Mouse (Mus musculus) retina, adult 2 months (tissue): Measurements from ENCODE around the gene Shisa5.

Experiments used
- DNase-seq: peaks from one replicate; pipeline ENCODE4 v3.0.0-alpha.2; 2012; ENCODE audit warnings: low read depth, low spot score

Shisa5 gene

GRCm38 (mm10) chr9:109022866-109023685, 15.3 kb upstream of the Shisa5 start:
- no peak for DNase-seq

GRCm38 (mm10) chr9:109027521-109027920, 10.8 kb upstream of the Shisa5 start:
- DNase-seq = no peak

DNA sequence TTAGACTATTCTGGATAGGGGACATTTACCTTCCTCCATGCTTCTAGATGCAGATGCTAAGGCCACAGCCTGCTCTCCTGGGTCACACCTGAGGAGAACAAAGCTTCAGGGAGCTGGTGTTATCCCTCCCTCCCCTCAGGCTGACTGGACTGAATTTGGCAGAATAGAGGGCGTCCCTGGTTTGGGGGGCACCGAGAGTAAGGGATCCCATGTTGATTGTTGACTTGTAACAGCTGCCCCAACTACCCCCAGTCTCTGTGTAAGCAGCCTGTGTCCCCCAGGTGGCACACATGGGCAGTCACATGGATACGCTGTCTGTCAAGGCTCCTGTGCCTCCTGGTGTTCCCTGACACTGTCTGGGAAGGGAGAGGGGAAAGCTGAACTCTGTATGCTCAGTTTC, 9.9 kb upstream of the Shisa5 start:
- DNase-seq = no peak

DNA sequence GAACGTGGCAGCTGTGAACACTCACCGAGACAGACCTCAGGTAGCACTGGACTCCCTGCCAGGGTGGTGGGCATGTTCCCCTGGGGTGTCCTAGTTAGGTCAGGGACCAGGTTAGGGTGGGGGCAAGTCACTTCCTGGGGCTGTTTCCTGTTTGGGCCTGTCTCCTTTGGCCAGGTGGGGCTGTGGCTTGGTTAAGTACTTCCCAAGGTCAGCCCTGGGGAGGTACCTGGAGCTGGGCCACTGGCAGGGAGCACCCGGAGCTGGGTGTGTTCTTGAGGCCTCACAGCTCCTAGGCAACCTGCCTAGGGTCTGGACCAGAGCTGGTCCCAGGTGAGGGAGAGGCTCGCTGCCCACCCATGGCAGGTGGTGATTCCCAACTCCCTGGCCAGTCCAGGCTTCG, 9.4 kb upstream of the Shisa5 start:
- DNase-seq = no peak

DNA sequence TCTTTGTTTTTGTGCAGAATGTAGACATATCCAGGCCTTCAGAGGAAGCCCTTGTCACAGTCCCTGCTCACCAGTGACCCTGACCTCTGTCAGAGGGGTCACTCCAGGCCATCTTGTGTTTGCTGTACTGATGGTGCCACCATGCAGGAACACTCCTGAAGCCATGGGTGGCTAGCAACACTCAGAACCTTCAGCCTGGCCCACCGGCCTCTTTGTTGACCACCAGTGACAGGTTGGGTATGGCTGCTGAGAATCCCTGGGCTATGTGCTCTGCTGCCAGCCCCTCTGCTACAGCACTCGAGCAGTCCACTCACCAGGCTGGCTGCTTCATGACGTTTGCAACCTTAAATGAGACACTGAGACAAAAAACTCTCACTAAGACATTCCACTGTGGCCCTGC, 8.1 kb upstream of the Shisa5 start:
- no peak for DNase-seq

- no peak for DNase-seq
Measured at GRCm38 (mm10) chr9:109031001-109031400, 7.4 kb upstream of the Shisa5 start.

GRCm38 (mm10) chr9:109031686-109032085, 6.7 kb upstream of the Shisa5 start:
- no peak for DNase-seq

DNA sequence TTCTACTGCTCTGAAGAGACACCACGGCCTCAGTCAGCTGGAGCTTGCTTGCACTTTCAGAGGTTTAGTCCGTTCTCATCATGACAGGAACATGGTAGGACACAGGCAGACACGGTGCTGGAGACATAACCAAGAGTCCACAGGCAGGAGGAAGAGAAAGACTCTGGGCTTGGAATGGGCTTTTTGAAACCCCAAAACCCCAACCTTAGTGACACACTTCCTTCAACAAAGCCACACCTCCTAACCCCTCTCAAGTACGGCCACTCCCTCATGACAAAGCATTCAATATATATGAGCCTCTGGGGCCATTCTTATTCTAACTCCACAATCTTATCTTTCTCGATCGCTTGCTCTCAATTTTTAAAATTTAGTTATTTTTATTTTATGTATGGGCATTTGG, 5.9 kb upstream of the Shisa5 start:
- no peak for DNase-seq

- DNase-seq = no peak
Measured at GRCm38 (mm10) chr9:109038901-109039364, 568 bp downstream of the Shisa5 start.

DNA sequence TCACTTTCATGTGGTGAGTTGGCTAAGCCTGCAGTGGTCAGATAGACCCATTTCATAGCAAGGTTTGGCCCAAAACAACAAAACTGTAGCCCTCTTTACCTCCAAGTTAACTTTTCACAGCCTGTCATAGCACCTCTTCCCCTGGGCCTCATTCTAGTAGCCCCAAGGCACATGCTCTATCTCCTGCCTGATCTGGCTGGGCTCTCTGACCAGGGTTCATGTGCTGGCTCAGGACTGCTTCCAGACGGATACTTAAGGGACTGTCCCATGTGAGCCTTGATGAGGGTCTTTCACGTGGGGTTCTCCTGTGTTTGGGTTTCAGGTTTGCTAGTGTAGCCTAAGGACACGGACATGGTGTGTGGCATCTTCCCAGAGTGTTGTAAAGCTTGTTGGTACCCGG, 1.3 kb downstream of the Shisa5 start:
- no peak for DNase-seq

DNA sequence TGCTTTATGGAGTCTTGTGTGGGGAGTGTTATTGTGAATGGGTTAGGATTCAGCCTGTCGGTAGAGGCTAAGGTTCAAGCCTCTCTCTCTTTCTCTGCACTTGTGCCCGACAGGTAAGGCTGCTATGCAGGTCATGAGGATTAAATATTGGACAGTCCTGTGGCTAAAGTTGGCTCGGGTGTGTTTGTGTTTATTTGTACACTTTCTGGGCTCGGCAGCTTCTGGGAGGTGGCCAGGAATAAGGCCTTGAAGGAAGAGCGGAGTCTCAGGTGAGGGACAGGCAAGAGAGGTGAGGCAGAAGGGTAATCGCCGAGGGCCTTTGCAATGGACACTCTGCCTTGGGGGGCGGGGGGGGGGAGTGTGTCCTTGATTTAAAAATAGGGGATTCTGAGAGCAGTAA, 1.9 kb downstream of the Shisa5 start:
- DNase-seq = no peak

- no peak for DNase-seq
Measured at GRCm38 (mm10) chr9:109040906-109041305, 2.5 kb downstream of the Shisa5 start.

GRCm38 (mm10) chr9:109041351-109041750, 3.0 kb downstream of the Shisa5 start:
- no peak for DNase-seq

GRCm38 (mm10) chr9:109046306-109046705, 7.9 kb downstream of the Shisa5 start:
- no peak for DNase-seq

- no peak for DNase-seq
Measured at GRCm38 (mm10) chr9:109049316-109049715, 11.0 kb downstream of the Shisa5 start.

DNA sequence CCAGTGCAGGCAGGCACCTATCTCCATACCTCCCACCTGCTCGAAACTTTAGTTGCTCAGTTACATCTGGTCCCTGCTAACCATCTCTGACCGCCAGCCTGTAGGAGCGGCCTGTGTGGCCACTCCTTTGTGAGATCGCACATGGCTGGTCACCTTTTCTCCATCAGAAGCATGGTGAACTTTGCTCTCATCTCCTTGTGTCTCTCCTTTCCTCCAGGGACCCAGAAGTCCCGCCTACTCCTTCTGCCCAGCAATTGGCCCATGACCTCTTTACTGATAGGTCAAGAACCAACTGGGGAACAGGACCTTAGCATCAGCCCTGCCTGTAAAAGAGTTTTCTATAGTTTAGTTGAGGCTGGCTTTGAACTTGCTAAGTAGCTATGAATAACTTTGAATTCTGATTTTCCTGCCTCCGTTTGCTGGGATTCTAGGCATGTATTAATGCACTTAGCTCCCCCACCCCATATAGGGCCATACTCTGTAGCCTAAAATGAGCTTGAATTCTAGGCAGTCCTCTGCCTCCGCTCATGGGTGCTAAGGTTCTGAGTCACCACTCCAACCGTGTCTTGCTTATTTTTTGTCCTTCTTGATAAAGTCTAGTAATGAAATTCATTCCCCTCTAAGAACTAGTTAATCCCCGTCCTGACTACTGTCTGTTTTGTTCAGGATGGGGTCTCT, 11.8 kb downstream of the Shisa5 start:
- no peak for DNase-seq

DNA sequence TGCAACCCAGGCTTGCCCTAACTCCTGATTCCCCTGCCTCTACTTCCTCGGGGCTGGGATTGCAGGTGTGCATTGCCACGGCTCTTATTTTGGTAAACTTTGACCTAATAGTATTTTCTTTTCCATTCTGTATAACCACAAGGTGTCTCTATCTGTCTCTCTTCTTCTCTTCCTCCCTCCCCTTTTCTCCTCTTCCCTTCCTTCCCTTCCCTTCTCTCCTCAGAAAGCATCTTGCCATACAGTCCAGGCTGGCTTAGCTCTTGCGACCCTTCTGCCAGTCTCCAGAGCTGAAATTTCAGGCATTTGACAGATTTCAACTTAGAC, 12.3 kb downstream of the Shisa5 start:
- no peak for DNase-seq

DNA sequence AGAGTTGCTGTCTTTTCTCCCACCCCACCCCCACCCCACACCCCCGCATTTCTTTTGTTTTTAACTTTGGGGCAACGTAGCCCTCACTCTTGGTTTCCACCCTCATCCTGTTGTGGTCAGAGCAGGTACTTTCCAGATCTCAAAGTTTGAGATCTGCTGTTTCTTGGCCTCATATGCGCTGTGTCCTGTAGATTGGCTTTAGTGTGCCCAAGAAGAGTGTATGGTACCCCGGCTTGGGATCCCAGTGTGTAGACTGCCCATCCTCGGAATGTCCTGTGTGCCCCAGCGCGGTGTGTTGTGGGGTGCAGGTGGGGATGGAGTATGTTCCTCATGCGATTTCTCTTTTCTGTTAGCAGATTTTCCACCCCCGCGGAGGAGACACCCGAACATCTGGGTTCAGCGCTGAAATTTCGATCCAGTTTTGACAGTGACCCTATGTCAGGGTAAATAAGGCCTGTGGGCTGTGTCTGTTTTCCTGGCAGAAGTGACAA, 12.7 kb downstream of the Shisa5 start:
- no peak for DNase-seq

- DNase-seq = no peak
Measured at GRCm38 (mm10) chr9:109051651-109052489, 13.5 kb downstream of the Shisa5 start.

GRCm38 (mm10) chr9:109052490-109053260, 14.3 kb downstream of the Shisa5 start:
- DNase-seq = no peak

- DNase-seq = no peak
Measured at GRCm38 (mm10) chr9:109053366-109053765, 15.0 kb downstream of the Shisa5 start.
